Mouse (Mus musculus) embryo, embryonic 10.5 days (tissue): Measurements from ENCODE around the gene Birc3.

ENCODE experiments used
- DNase-seq: peaks from one replicate; pipeline ENCODE4 v3.0.0-alpha.2; 2015; ENCODE audit warnings: low spot score

Gene Birc3

DNA sequence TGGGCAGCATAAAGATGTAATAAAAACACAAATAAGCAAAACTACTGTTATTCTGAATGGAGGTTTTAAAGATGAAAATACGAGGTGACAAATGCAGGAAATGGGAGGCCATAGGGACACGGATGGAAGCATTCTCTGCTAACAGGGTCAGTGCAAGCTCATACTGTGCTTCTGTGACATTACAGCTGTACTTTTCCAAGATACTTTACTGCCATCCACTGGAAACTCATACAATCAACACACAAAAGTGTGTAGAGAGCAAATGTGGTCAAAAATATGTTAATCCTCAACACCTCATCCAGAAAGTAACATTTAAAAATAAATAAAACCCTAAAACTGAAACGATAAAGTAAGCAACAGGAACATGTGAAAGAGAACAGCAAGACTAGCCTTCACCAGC is 50.2 kb downstream of the Birc3 start:
- DNase-seq: no peak

DNA sequence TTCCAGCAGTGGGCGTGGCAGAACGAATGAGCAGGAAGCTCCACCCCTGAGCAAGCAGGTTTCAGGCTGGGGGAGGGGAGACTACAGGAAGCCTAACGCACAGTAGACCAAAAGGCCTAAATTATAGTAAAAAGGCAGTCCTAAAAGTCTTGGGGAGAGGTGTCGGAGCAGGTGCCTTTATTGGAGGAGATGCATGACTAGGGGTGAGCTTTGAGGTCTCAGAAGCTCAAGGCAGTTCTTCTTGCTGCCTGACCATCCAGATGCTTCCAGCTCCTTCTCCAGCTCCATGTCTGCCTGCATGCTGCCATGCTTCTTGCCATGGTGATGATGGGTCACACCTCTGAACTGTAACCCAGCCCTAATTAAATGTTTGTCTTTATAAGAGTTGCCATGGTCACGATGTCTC is 67.9 kb downstream of the Birc3 start:
- no peak for DNase-seq
